Mouse (Mus musculus): ENCODE data around the gene Zfp692. TPM values are rescaled to one million over a fixed set of nuclear protein-coding genes. Genes with fewer than 3 reads are reported as not detected.
"Not testable (repeated sequence)": the region's sequence is repeated elsewhere in the genome, so short reads cannot be mapped to it uniquely, and the experiment has no call there.

The Zfp692 gene
- total RNA-seq, 2 experiments from 2014 or later, result 31.4 to 31.9 TPM

GRCm38 (mm10) chr11:58289992-58290682 lies 16.7 kb upstream of the Zfp692 start:
- intact Hi-C loops (cut with DNase I), result no loop called here
- TF ChIP-seq CTCF (IDR thresholded peaks at IDR 0.05), result no peak
- no peak overlapping the region for H3K4me3 ChIP-seq
- H3K27ac ChIP-seq, result no peak overlapping the region
- DNase-seq (ENCODE audit: extremely low spot score in 1 of 2, low spot score in 2 of 2), result no peak

- no peak for TF ChIP-seq CTCF (IDR thresholded peaks at IDR 0.05)
- H3K4me3 ChIP-seq, result no peak overlapping the region
- intact Hi-C loops (cut with DNase I), result no loop called here
- no peak overlapping the region for H3K27ac ChIP-seq
- DNase-seq (ENCODE audit: extremely low spot score in 1 of 2, low spot score in 2 of 2), result no peak
Measured at GRCm38 (mm10) chr11:58290812-58291211, 16.1 kb upstream of the Zfp692 start.

- no peak for DNase-seq (ENCODE audit: extremely low spot score in 1 of 2, low spot score in 2 of 2)
- intact Hi-C loops (cut with DNase I), result no loop called here
- TF ChIP-seq CTCF (IDR thresholded peaks at IDR 0.05), result no peak
- no peak overlapping the region for H3K4me3 ChIP-seq
- H3K27ac ChIP-seq, result no peak overlapping the region
Measured at GRCm38 (mm10) chr11:58292791-58293190, 14.1 kb upstream of the Zfp692 start.

GRCm38 (mm10) chr11:58297396-58297795 lies 9.5 kb upstream of the Zfp692 start:
- no peak for TF ChIP-seq CTCF (IDR thresholded peaks at IDR 0.05)
- intact Hi-C loops (cut with DNase I), result no loop called here
- no peak for DNase-seq (ENCODE audit: extremely low spot score in 1 of 2, low spot score in 2 of 2)
- H3K27ac ChIP-seq, result no peak overlapping the region
- H3K4me3 ChIP-seq, result no peak overlapping the region

- intact Hi-C loops (cut with DNase I), result loop anchor here (5.0 to 10.0 kb wide), 3 partner anchors 101 to 196 kb away; partner anchors contain the start of genes Cnot8, Igtp and Irgm2
- peak; percentile 86 for TF ChIP-seq CTCF (IDR thresholded peaks at IDR 0.05)
- H3K4me3 ChIP-seq, result peak overlapping the region; percentile 79
- DNase-seq (ENCODE audit: extremely low spot score in 1 of 2, low spot score in 2 of 2), result peak; percentile 71 to 79
- H3K27ac ChIP-seq, result peak overlapping the region; percentile 76
Measured at GRCm38 (mm10) chr11:58301057-58301456, 5.8 kb upstream of the Zfp692 start.

GRCm38 (mm10) chr11:58301837-58302754 lies 4.8 kb upstream of the Zfp692 start:
- peak; percentile 97 to 100 for DNase-seq (ENCODE audit: extremely low spot score in 1 of 2, low spot score in 2 of 2)
- H3K27ac ChIP-seq, result peak overlapping the region; percentile 76
- intact Hi-C loops (cut with DNase I), result loop anchor here (1.0 to 10.0 kb wide), 7 partner anchors 21 to 293 kb away; partner anchors contain the start of genes Cnot8, Igtp, Irgm2 and Larp1
- H3K4me3 ChIP-seq, result peak overlapping the region; percentile 79
- TF ChIP-seq CTCF (IDR thresholded peaks at IDR 0.05), result peak; percentile 76

GRCm38 (mm10) chr11:58302774-58303445 lies 4.0 kb upstream of the Zfp692 start:
- peak overlapping the region; percentile 79 for H3K4me3 ChIP-seq
- peak overlapping the region; percentile 70 for H3K27ac ChIP-seq
- intact Hi-C loops (cut with DNase I), result loop anchor here (1.0 to 10.0 kb wide), 7 partner anchors 20 to 294 kb away; partner anchors contain the start of genes Cnot8, Igtp, Irgm2 and Larp1
- DNase-seq (ENCODE audit: extremely low spot score in 1 of 2, low spot score in 2 of 2), result no peak
- TF ChIP-seq CTCF (IDR thresholded peaks at IDR 0.05), result no peak

GRCm38 (mm10) chr11:58303594-58303993 lies 3.3 kb upstream of the Zfp692 start:
- Histone ChIP-seq H3K27ac (no peak overlapping the region), H3K4me3 (peak overlapping the region; percentile 79)
- no peak for TF ChIP-seq CTCF (IDR thresholded peaks at IDR 0.05)
- intact Hi-C loops (cut with DNase I), result loop anchor here (2.0 to 10.0 kb wide), 5 partner anchors 99 to 295 kb away; partner anchors contain the start of genes Cnot8, Igtp, Irgm2 and Larp1
- DNase-seq (ENCODE audit: extremely low spot score in 1 of 2, low spot score in 2 of 2), result no peak

- H3K4me3 ChIP-seq; H3K27ac ChIP-seq; DNase-seq (ENCODE audit: extremely low spot score in 1 of 2, low spot score in 2 of 2): not testable (repeated sequence)
- intact Hi-C loops (cut with DNase I), result loop anchor here (10.0 kb wide), 1 partner anchor 200 kb away; the partner anchor contains the start of gene Cnot8
Measured at GRCm38 (mm10) chr11:58305299-58305698, 1.6 kb upstream of the Zfp692 start.

- intact Hi-C loops (cut with DNase I), result loop anchor here (10.0 kb wide), 1 partner anchor 203 kb away; the partner anchor contains the start of gene Cnot8
- Histone ChIP-seq H3K27ac (peak overlapping the region; percentile 82), H3K4me3 (peak overlapping the region; percentile 77)
- TF ChIP-seq CTCF (IDR thresholded peaks at IDR 0.05), result peak; percentile 17
- peak; percentile 44 to 59 for DNase-seq (ENCODE audit: extremely low spot score in 1 of 2, low spot score in 2 of 2)
Measured at GRCm38 (mm10) chr11:58307411-58308080, 677 bp downstream of the Zfp692 start.

GRCm38 (mm10) chr11:58308661-58309060 lies 1.8 kb downstream of the Zfp692 start:
- TF ChIP-seq CTCF (IDR thresholded peaks at IDR 0.05), result no peak
- no peak for DNase-seq (ENCODE audit: extremely low spot score in 1 of 2, low spot score in 2 of 2)
- intact Hi-C loops (cut with DNase I), result loop anchor here (10.0 kb wide), 1 partner anchor 204 kb away; the partner anchor contains the start of gene Cnot8

More at GRCm38 (mm10) chr11:58308661-58309060, 1.8 kb downstream of the Zfp692 start:
- Histone ChIP-seq H3K27ac (no peak overlapping the region), H3K4me3 (no peak overlapping the region)

Measured in left cerebral cortex, adult 2 months (tissue).